In genomic region chr17:41248406-41248805, GRCm38 (mm10) we compare ENCODE assay signal across 26 mouse cellular contexts.
DNase-seq lines count a peak whose midpoint lies in the region; ATAC-seq and TF ChIP-seq lines count a peak whose summit lies in the region.
"Had no signal": no experiment of that assay in that cellular context is flagged by ENCODE, and none has a peak within 500 bp of the region (broad histone marks: within the 10 kb centered on the region; RNA-seq: fewer than 3 reads in every experiment).

No protein-coding gene starts in this region.

- H3K27ac ChIP-seq in forebrain, embryonic 14.5 days (ENCODE audit: low read depth, low read length): no peak overlapping the region
- no peak overlapping the region for H3K27ac ChIP-seq in forebrain, embryonic 15.5 days (replicated peaks)
- H3K27ac ChIP-seq in hindbrain, postnatal 0 days: no peak overlapping the region
- H3K27ac ChIP-seq in hindbrain, embryonic 13.5 days: no peak overlapping the region
- H3K27ac ChIP-seq in midbrain, embryonic 15.5 days: no peak overlapping the region
- no peak overlapping the region for H3K27ac ChIP-seq in midbrain, embryonic 13.5 days
- H3K27ac ChIP-seq in neural tube, embryonic 15.5 days (replicated peaks): no peak overlapping the region
- H3K27ac ChIP-seq: embryonic facial prominence, embryonic 10.5 days; embryonic facial prominence, embryonic 12.5 days had no signal

- no peak overlapping the region for H3K4me3 ChIP-seq in forebrain, embryonic 14.5 days (ENCODE audit: low read depth, low read length)
- no peak overlapping the region for H3K4me3 ChIP-seq in forebrain, embryonic 15.5 days
- H3K4me3 ChIP-seq in hindbrain, postnatal 0 days (ENCODE audit: low read length): no peak overlapping the region
- no peak overlapping the region for H3K4me3 ChIP-seq in hindbrain, embryonic 13.5 days
- no peak overlapping the region for H3K4me3 ChIP-seq in midbrain, embryonic 15.5 days
- no peak overlapping the region for H3K4me3 ChIP-seq in midbrain, embryonic 13.5 days (replicated peaks)
- no peak overlapping the region for H3K4me3 ChIP-seq in neural tube, embryonic 15.5 days (replicated peaks)
- H3K4me3 ChIP-seq: embryonic facial prominence, embryonic 10.5 days; embryonic facial prominence, embryonic 12.5 days had no signal

- no peak overlapping the region for H3K4me2 ChIP-seq in forebrain, embryonic 14.5 days (ENCODE audit: low read length)
- no peak overlapping the region for H3K4me2 ChIP-seq in forebrain, embryonic 15.5 days (replicated peaks)
- H3K4me2 ChIP-seq in hindbrain, postnatal 0 days (ENCODE audit: low read depth, low read length): no peak overlapping the region
- H3K4me2 ChIP-seq in hindbrain, embryonic 13.5 days: no peak overlapping the region
- H3K4me2 ChIP-seq in midbrain, embryonic 15.5 days: no peak overlapping the region
- no peak overlapping the region for H3K4me2 ChIP-seq in midbrain, embryonic 13.5 days (replicated peaks)
- no peak overlapping the region for H3K4me2 ChIP-seq in neural tube, embryonic 15.5 days
- H3K4me2 ChIP-seq: embryonic facial prominence, embryonic 12.5 days had no signal

- H3K9ac ChIP-seq in forebrain, embryonic 14.5 days (ENCODE audit: low read length): no peak overlapping the region
- no peak overlapping the region for H3K9ac ChIP-seq in forebrain, embryonic 15.5 days (replicated peaks)
- no peak overlapping the region for H3K9ac ChIP-seq in hindbrain, postnatal 0 days (replicated peaks; ENCODE audit: low read length)
- H3K9ac ChIP-seq in hindbrain, embryonic 13.5 days: no peak overlapping the region
- no peak overlapping the region for H3K9ac ChIP-seq in midbrain, embryonic 15.5 days
- H3K9ac ChIP-seq in midbrain, embryonic 13.5 days (replicated peaks): no peak overlapping the region
- no peak overlapping the region for H3K9ac ChIP-seq in neural tube, embryonic 15.5 days (replicated peaks)
- H3K9ac ChIP-seq: embryonic facial prominence, embryonic 12.5 days had no signal

- no peaks in the 10 kb centered on the region for H3K9me3 ChIP-seq in forebrain, embryonic 14.5 days (replicated peaks; ENCODE audit: control insufficient read depth, low read length)
- H3K9me3 ChIP-seq in forebrain, embryonic 15.5 days: no peaks in the 10 kb centered on the region
- no peaks in the 10 kb centered on the region for H3K9me3 ChIP-seq in hindbrain, postnatal 0 days (ENCODE audit: low read length)
- H3K9me3 ChIP-seq in hindbrain, embryonic 13.5 days: no peaks in the 10 kb centered on the region
- no peaks in the 10 kb centered on the region for H3K9me3 ChIP-seq in midbrain, embryonic 15.5 days
- no peaks in the 10 kb centered on the region for H3K9me3 ChIP-seq in midbrain, embryonic 13.5 days
- H3K9me3 ChIP-seq in neural tube, embryonic 15.5 days (replicated peaks): no peaks in the 10 kb centered on the region; the same call in 1 of the 2 replicates
- H3K9me3 ChIP-seq: embryonic facial prominence, embryonic 10.5 days; embryonic facial prominence, embryonic 12.5 days had no signal

- no peaks in the 10 kb centered on the region for H3K27me3 ChIP-seq in forebrain, embryonic 14.5 days (replicated peaks; ENCODE audit: control insufficient read depth, insufficient read depth, low read length)
- H3K27me3 ChIP-seq in forebrain, embryonic 15.5 days: no peaks in the 10 kb centered on the region
- no peaks in the 10 kb centered on the region for H3K27me3 ChIP-seq in hindbrain, postnatal 0 days (ENCODE audit: insufficient read depth, low read length)
- H3K27me3 ChIP-seq in hindbrain, embryonic 13.5 days: no peaks in the 10 kb centered on the region
- H3K27me3 ChIP-seq in midbrain, embryonic 15.5 days (replicated peaks): no peaks in the 10 kb centered on the region
- H3K27me3 ChIP-seq in midbrain, embryonic 13.5 days: no peaks in the 10 kb centered on the region
- H3K27me3 ChIP-seq in neural tube, embryonic 15.5 days (replicated peaks): no peaks in the 10 kb centered on the region
- H3K27me3 ChIP-seq: CH12.LX; embryonic facial prominence, embryonic 12.5 days; Patski had no signal

- 67% methylated on average over 2 of the region's 2 CpGs for WGBS in forebrain, embryonic 14.5 days
- 56% methylated on average over 2 of the region's 2 CpGs for WGBS in forebrain, embryonic 15.5 days
- 47% methylated on average over 2 of the region's 2 CpGs for WGBS in hindbrain, postnatal 0 days
- WGBS in hindbrain, embryonic 13.5 days: 73% methylated on average over 2 of the region's 2 CpGs
- 50% methylated on average over 2 of the region's 2 CpGs for WGBS in midbrain, embryonic 15.5 days
- 49% methylated on average over 2 of the region's 2 CpGs for WGBS in midbrain, embryonic 13.5 days
- WGBS in neural tube, embryonic 15.5 days: 55% methylated on average over 2 of the region's 2 CpGs

- no peak for ATAC-seq in forebrain, embryonic 14.5 days
- ATAC-seq in forebrain, embryonic 15.5 days (replicated peaks): no peak
- peak; percentile 27; the same call in 1 of the 2 replicates for ATAC-seq in hindbrain, postnatal 0 days
- no peak for ATAC-seq in hindbrain, embryonic 13.5 days (ENCODE audit: low FRiP score)
- peak; percentile 86 for ATAC-seq in midbrain, embryonic 15.5 days (replicated peaks)
- ATAC-seq in midbrain, embryonic 13.5 days: no peak
- ATAC-seq in neural tube, embryonic 15.5 days (ENCODE audit: low FRiP score): peak; percentile 61; the same call in 1 of the 2 replicates
- ATAC-seq: activated CD4-positive, CD25-positive, alpha-beta regulatory T cell, adult 4 months; CD4-positive, CD25-positive, alpha-beta regulatory T cell, adult 4 months; forebrain, embryonic 16.5 days; Patski had no signal

- peak; percentile 4 for DNase-seq in forebrain, embryonic 14.5 days (ENCODE audit: low spot score)
- DNase-seq in hindbrain, postnatal 0 days (ENCODE audit: low spot score): peak; percentile 12
- no peak for DNase-seq in neural tube, embryonic 10.5 days (ENCODE audit: extremely low spot score, low spot score)
- DNase-seq: adrenal gland, adult 8-10 months; adrenal gland, postnatal 14 days; adrenal gland, postnatal 36 days; B cell, adult 2 months; cerebellum, adult 11 months; cerebellum, adult 18-20 months; cerebellum, adult 8-10 months; cerebellum, adult 9-11 months; cerebellum, postnatal 14 days; cerebellum, postnatal 36 days had no signal

- H3K4me1 ChIP-seq in forebrain, embryonic 14.5 days (ENCODE audit: control insufficient read depth, insufficient read depth, low read length): no peaks in the 10 kb centered on the region
- H3K4me1 ChIP-seq in forebrain, embryonic 15.5 days: no peaks in the 10 kb centered on the region
- H3K4me1 ChIP-seq in hindbrain, postnatal 0 days (ENCODE audit: insufficient read depth, low read length): no peaks in the 10 kb centered on the region
- H3K4me1 ChIP-seq in hindbrain, embryonic 13.5 days (replicated peaks): no peaks in the 10 kb centered on the region
- no peaks in the 10 kb centered on the region for H3K4me1 ChIP-seq in midbrain, embryonic 15.5 days
- no peaks in the 10 kb centered on the region for H3K4me1 ChIP-seq in midbrain, embryonic 13.5 days (replicated peaks)
- H3K4me1 ChIP-seq in neural tube, embryonic 15.5 days: no peaks in the 10 kb centered on the region
- H3K4me1 ChIP-seq: embryonic facial prominence, embryonic 10.5 days; embryonic facial prominence, embryonic 12.5 days had no signal

- no peaks in the 10 kb centered on the region for H3K36me3 ChIP-seq in forebrain, embryonic 14.5 days (ENCODE audit: control insufficient read depth, insufficient read depth, low read length)
- no peaks in the 10 kb centered on the region for H3K36me3 ChIP-seq in forebrain, embryonic 15.5 days
- no peaks in the 10 kb centered on the region for H3K36me3 ChIP-seq in hindbrain, postnatal 0 days (ENCODE audit: insufficient read depth, low read length)
- H3K36me3 ChIP-seq in hindbrain, embryonic 13.5 days: no peaks in the 10 kb centered on the region
- H3K36me3 ChIP-seq in midbrain, embryonic 15.5 days (replicated peaks): no peaks in the 10 kb centered on the region
- H3K36me3 ChIP-seq in midbrain, embryonic 13.5 days: no peaks in the 10 kb centered on the region
- no peaks in the 10 kb centered on the region for H3K36me3 ChIP-seq in neural tube, embryonic 15.5 days
- H3K36me3 ChIP-seq: embryonic facial prominence, embryonic 10.5 days; embryonic facial prominence, embryonic 12.5 days; G1E had no signal

- TF ChIP-seq CTCF in hindbrain, postnatal 0 days (IDR thresholded peaks at IDR 0.05; ENCODE audit: low read depth): no peak

Comparison
In these comparisons a context has a peak if more than half of its experiments do, and no peak if none do; other contexts are left out.
1. ATAC-seq: peak in hindbrain, postnatal 0 days (single experiment), midbrain, embryonic 15.5 days (single experiment) and neural tube, embryonic 15.5 days (single experiment); none in forebrain, embryonic 14.5 days (single experiment), forebrain, embryonic 15.5 days (single experiment), hindbrain, embryonic 13.5 days (single experiment) and midbrain, embryonic 13.5 days (single experiment).